Mouse (Mus musculus): ENCODE results near the gene Trp53i11.

- TF ChIP-seq GABPA (IDR thresholded peaks at IDR 0.05; ENCODE audit: low read depth, low read length) (no peak), CTCF (IDR thresholded peaks at IDR 0.05 in 2 of 3, conservative IDR thresholded peaks at IDR 0.05 in 1 of 3; ENCODE audit: control insufficient read depth in 1 of 3, insufficient read depth in 1 of 3, low read depth in 2 of 3, low read length in 3 of 3, poor library complexity in 1 of 3, severe bottlenecking in 1 of 3) (no peak), EP300 (IDR thresholded peaks at IDR 0.05; ENCODE audit: low read depth in 1 of 2, low read length in 2 of 2) (no peak), HCFC1 (IDR thresholded peaks at IDR 0.05; ENCODE audit: low read depth, low read length) (no peak), MYC (IDR thresholded peaks at IDR 0.05; ENCODE audit: low read depth, low read length) (no peak), E2F4 (IDR thresholded peaks at IDR 0.05; ENCODE audit: borderline replicate concordance, low read depth, low read length) (no peak), BHLHE40 (IDR thresholded peaks at IDR 0.05; ENCODE audit: borderline replicate concordance, low read depth, low read length) (no peak), SIN3A (IDR thresholded peaks at IDR 0.05; ENCODE audit: low read length) (no peak), USF2 (IDR thresholded peaks at IDR 0.05; ENCODE audit: borderline replicate concordance in 1 of 2, insufficient read depth in 1 of 2, low read depth in 1 of 2, low read length in 2 of 2) (no peak)
Observed at GRCm38 (mm10) chr2:93178313-93178677, 9.1 kb upstream of the Trp53i11 start.
